Mouse (Mus musculus): ENCODE results near the gene Gm10770. TPM values are rescaled to one million over a fixed set of nuclear protein-coding genes. Genes with fewer than 3 reads are reported as not detected.
A peak's percentile ranks its signal among the peaks of the same experiment; 100 is the strongest.
"Not testable (repeated sequence)": the region's sequence is repeated elsewhere in the genome, so short reads cannot be mapped to it uniquely, and the experiment has no call there.

Gm10770 gene
- polyA plus RNA-seq (2015; fragmentation: Nextera tagmentation; extraction: Ambion mirVana), result not detected in 2 replicates

GRCm38 (mm10) chr2:150179579-150179978 is at the start of gene Gm10770:
TSS of gene Gm10770 (minus strand) at chr2:150179679.
- not testable (repeated sequence) for H3K9me3 ChIP-seq (replicated peaks; ENCODE audit: low read length); H3K36me3 ChIP-seq (ENCODE audit: insufficient read depth, low read length); DNase-seq (ENCODE audit: low spot score); H3K27ac ChIP-seq; H3K4me1 ChIP-seq (replicated peaks; ENCODE audit: insufficient read depth, low read length); H3K9ac ChIP-seq (ENCODE audit: low read depth, low read length); H3K4me2 ChIP-seq (ENCODE audit: low read length); H3K4me3 ChIP-seq (replicated peaks; ENCODE audit: low read depth, low read length); ATAC-seq (replicated peaks; ENCODE audit: low FRiP score, low read depth); H3K27me3 ChIP-seq (ENCODE audit: insufficient read depth, low read length)
- 82% methylated on average over 4 of the region's 4 CpGs for WGBS

- H3K9ac ChIP-seq (ENCODE audit: low read depth, low read length); H3K27ac ChIP-seq; H3K9me3 ChIP-seq (replicated peaks; ENCODE audit: low read length); DNase-seq (ENCODE audit: low spot score); H3K4me2 ChIP-seq (ENCODE audit: low read length); H3K4me3 ChIP-seq (replicated peaks; ENCODE audit: low read depth, low read length); H3K27me3 ChIP-seq (ENCODE audit: insufficient read depth, low read length); H3K4me1 ChIP-seq (replicated peaks; ENCODE audit: insufficient read depth, low read length); ATAC-seq (replicated peaks; ENCODE audit: low FRiP score, low read depth); H3K36me3 ChIP-seq (ENCODE audit: insufficient read depth, low read length): not testable (repeated sequence)
These were observed 43.8 kb upstream of the Gm10770 start for GRCm38 (mm10) chr2:150223263-150223662.

- not testable (repeated sequence) for DNase-seq (ENCODE audit: low spot score); H3K9me3 ChIP-seq (replicated peaks; ENCODE audit: low read length); H3K36me3 ChIP-seq (ENCODE audit: insufficient read depth, low read length); H3K27me3 ChIP-seq (ENCODE audit: insufficient read depth, low read length); H3K4me1 ChIP-seq (replicated peaks; ENCODE audit: insufficient read depth, low read length); ATAC-seq (replicated peaks; ENCODE audit: low FRiP score, low read depth)
- 2% methylated on average over 2 of the region's 4 CpGs for WGBS
- Histone ChIP-seq H3K4me2 (ENCODE audit: low read length) (peak overlapping the region; percentile 45), H3K9ac (ENCODE audit: low read depth, low read length) (peak overlapping the region; percentile 46; the same call in 1 of the 2 replicates), H3K4me3 (replicated peaks; ENCODE audit: low read depth, low read length) (peak overlapping the region; percentile 35), H3K27ac (peak overlapping the region; percentile 62; the same call in 1 of the 2 replicates)
These were observed 38.9 kb upstream of the Gm10770 start for GRCm38 (mm10) chr2:150218363-150218725.

- H3K27ac ChIP-seq, result peak within 1 kb of the TSS; percentile 62; the same call in 1 of the 2 replicates
- WGBS, result under 1% methylated on average over 15 of the region's 15 CpGs
These were observed 38.3 kb upstream of the Gm10770 start, which contains the start of gene Zfp937 for GRCm38 (mm10) chr2:150217600-150218362. TSS of gene Zfp937 (plus strand) at chr2:150218073.

GRCm38 (mm10) chr2:150181570-150181999 is 2.1 kb upstream of the Gm10770 start, which contains the start of gene Gm14139:
TSS of gene Gm14139 (plus strand) at chr2:150181755.
- not testable (repeated sequence) for H3K27ac ChIP-seq; H3K27me3 ChIP-seq (ENCODE audit: insufficient read depth, low read length); H3K36me3 ChIP-seq (ENCODE audit: insufficient read depth, low read length); ATAC-seq (replicated peaks; ENCODE audit: low FRiP score, low read depth); H3K4me1 ChIP-seq (replicated peaks; ENCODE audit: insufficient read depth, low read length); H3K4me2 ChIP-seq (ENCODE audit: low read length); H3K4me3 ChIP-seq (replicated peaks; ENCODE audit: low read depth, low read length); DNase-seq (ENCODE audit: low spot score); H3K9ac ChIP-seq (ENCODE audit: low read depth, low read length); H3K9me3 ChIP-seq (replicated peaks; ENCODE audit: low read length)
- 83% methylated on average over 7 of the region's 7 CpGs for WGBS

More at GRCm38 (mm10) chr2:150217600-150218362, 38.3 kb upstream of the Gm10770 start, which contains the start of gene Zfp937:
- Histone ChIP-seq H3K9ac (ENCODE audit: low read depth, low read length) (peak within 1 kb of the TSS; percentile 46; the same call in 1 of the 2 replicates), H3K4me3 (replicated peaks; ENCODE audit: low read depth, low read length) (peak within 1 kb of the TSS; percentile 35), H3K4me2 (ENCODE audit: low read length) (peak within 1 kb of the TSS; percentile 45)
- H3K4me1 ChIP-seq (replicated peaks; ENCODE audit: insufficient read depth, low read length); H3K27me3 ChIP-seq (ENCODE audit: insufficient read depth, low read length); H3K36me3 ChIP-seq (ENCODE audit: insufficient read depth, low read length); H3K9me3 ChIP-seq (replicated peaks; ENCODE audit: low read length): not testable (repeated sequence)
- DNase-seq (ENCODE audit: low spot score) (peak; percentile 67), ATAC-seq (replicated peaks; ENCODE audit: low FRiP score, low read depth) (peak; percentile 100)

GRCm38 (mm10) chr2:150181046-150181445 is 1.6 kb upstream of the Gm10770 start:
- not testable (repeated sequence) for H3K9ac ChIP-seq (ENCODE audit: low read depth, low read length); DNase-seq (ENCODE audit: low spot score); H3K27me3 ChIP-seq (ENCODE audit: insufficient read depth, low read length); H3K4me3 ChIP-seq (replicated peaks; ENCODE audit: low read depth, low read length); H3K4me1 ChIP-seq (replicated peaks; ENCODE audit: insufficient read depth, low read length); ATAC-seq (replicated peaks; ENCODE audit: low FRiP score, low read depth); H3K9me3 ChIP-seq (replicated peaks; ENCODE audit: low read length); H3K27ac ChIP-seq; H3K4me2 ChIP-seq (ENCODE audit: low read length); H3K36me3 ChIP-seq (ENCODE audit: insufficient read depth, low read length)

- TF ChIP-seq CTCF (IDR thresholded peaks at IDR 0.05; ENCODE audit: low read depth), result no peak
- Histone ChIP-seq H3K9me3 (replicated peaks; ENCODE audit: low read length) (no peaks in the 10 kb centered on the region), H3K27me3 (ENCODE audit: insufficient read depth, low read length) (no peaks in the 10 kb centered on the region), H3K36me3 (ENCODE audit: insufficient read depth, low read length) (no peaks in the 10 kb centered on the region), H3K4me3 (replicated peaks; ENCODE audit: low read depth, low read length) (no peak overlapping the region), H3K4me2 (ENCODE audit: low read length) (no peak overlapping the region), H3K27ac (no peak overlapping the region), H3K4me1 (replicated peaks; ENCODE audit: insufficient read depth, low read length) (no peaks in the 10 kb centered on the region), H3K9ac (ENCODE audit: low read depth, low read length) (no peak overlapping the region)
- no peak for ATAC-seq (replicated peaks; ENCODE audit: low FRiP score, low read depth)
- no peak for DNase-seq (ENCODE audit: low spot score)
These were observed 5.6 kb downstream of the Gm10770 start for GRCm38 (mm10) chr2:150173833-150174232.
